Mouse (Mus musculus): Measurements from ENCODE around the gene Rbm25. TPM values are rescaled to one million over a fixed set of nuclear protein-coding genes. Genes with fewer than 3 reads are reported as not detected.
"Not testable (repeated sequence)": the region's sequence is repeated elsewhere in the genome, so short reads cannot be mapped to it uniquely, and the experiment has no call there.

Gene Rbm25
- polyA plus RNA-seq, 1 experiment = 17.6 TPM

GRCm38 (mm10) chr12:83594454-83595040 lies 36.5 kb upstream of the Rbm25 start:
- no peak for TF ChIP-seq SRF (IDR thresholded peaks at IDR 0.05; ENCODE audit: control insufficient read depth, insufficient read length, low read depth)
- TF ChIP-seq CEBPB (IDR thresholded peaks at IDR 0.05; ENCODE audit: insufficient read depth, poor library complexity, severe bottlenecking) = no peak
- Histone ChIP-seq H3K4me3 (no peak overlapping the region), H3K36me3 (ENCODE audit: control insufficient read depth, insufficient read depth) (no peaks in the 10 kb centered on the region), H3K4me2 (ENCODE audit: low read depth) (no peak overlapping the region), H3ac (ENCODE audit: control insufficient read depth, insufficient read length) (no peak overlapping the region), H3K79me2 (ENCODE audit: control insufficient read depth, insufficient read depth) (peaks cover 36% of the 10 kb centered on the region), H3K27me3 (ENCODE audit: control insufficient read depth, insufficient read depth, insufficient read length) (no peaks in the 10 kb centered on the region)

- Histone ChIP-seq H3K27me3 (ENCODE audit: control insufficient read depth, insufficient read depth, insufficient read length) (no peaks in the 10 kb centered on the region), H3K4me2 (ENCODE audit: low read depth) (peak overlapping the region; percentile 76), H3K4me3 (peak overlapping the region; percentile 52), H3K36me3 (ENCODE audit: control insufficient read depth, insufficient read depth) (no peaks in the 10 kb centered on the region), H3ac (ENCODE audit: control insufficient read depth, insufficient read length) (peak overlapping the region; percentile 36), H3K79me2 (ENCODE audit: control insufficient read depth, insufficient read depth) (peaks cover 36% of the 10 kb centered on the region)
- TF ChIP-seq MYOG (IDR thresholded peaks at IDR 0.05; ENCODE audit: control insufficient read depth in 1 of 3, insufficient read depth in 1 of 3, insufficient read length in 2 of 3, low read depth in 2 of 3) = no peak
- TF ChIP-seq TCF3 (IDR thresholded peaks at IDR 0.05; ENCODE audit: insufficient read length, low read depth) = no peak
- TF ChIP-seq MYOD1 (IDR thresholded peaks at IDR 0.05; ENCODE audit: control insufficient read depth in 1 of 3, insufficient read length in 2 of 3, low read depth in 2 of 3) = no peak
Observed at GRCm38 (mm10) chr12:83596191-83596954, 34.7 kb upstream of the Rbm25 start.

GRCm38 (mm10) chr12:83597025-83597501 lies 34.0 kb upstream of the Rbm25 start, which contains the start of gene Zfyve1:
Zfyve1 (minus strand) TSS chr12:83597222.
- H3K27me3 ChIP-seq (ENCODE audit: control insufficient read depth, insufficient read depth, insufficient read length) = no peaks in the 10 kb centered on the region
- TF ChIP-seq MAX (IDR thresholded peaks at IDR 0.05; ENCODE audit: low read depth) (no peak), POLR2A (IDR thresholded peaks at IDR 0.05; ENCODE audit: insufficient read length, low read depth) (peak; percentile 79), SRF (IDR thresholded peaks at IDR 0.05; ENCODE audit: control insufficient read depth, insufficient read length, low read depth) (peak; percentile 28), USF1 (IDR thresholded peaks at IDR 0.05; ENCODE audit: low read depth) (peak; percentile 52), POLR2AphosphoS2 (IDR thresholded peaks at IDR 0.05; ENCODE audit: insufficient read length, low read depth) (peak; percentile 57)
- no peaks in the 10 kb centered on the region for H3K36me3 ChIP-seq (ENCODE audit: control insufficient read depth, insufficient read depth)
- H3K79me2 ChIP-seq (ENCODE audit: control insufficient read depth, insufficient read depth) = peaks cover 36% of the 10 kb centered on the region
- peak within 1 kb of the TSS; percentile 36 for H3ac ChIP-seq (ENCODE audit: control insufficient read depth, insufficient read length)
- H3K4me3 ChIP-seq = peak within 1 kb of the TSS; percentile 52
- H3K4me2 ChIP-seq (ENCODE audit: low read depth) = peak within 1 kb of the TSS; percentile 85

DNA sequence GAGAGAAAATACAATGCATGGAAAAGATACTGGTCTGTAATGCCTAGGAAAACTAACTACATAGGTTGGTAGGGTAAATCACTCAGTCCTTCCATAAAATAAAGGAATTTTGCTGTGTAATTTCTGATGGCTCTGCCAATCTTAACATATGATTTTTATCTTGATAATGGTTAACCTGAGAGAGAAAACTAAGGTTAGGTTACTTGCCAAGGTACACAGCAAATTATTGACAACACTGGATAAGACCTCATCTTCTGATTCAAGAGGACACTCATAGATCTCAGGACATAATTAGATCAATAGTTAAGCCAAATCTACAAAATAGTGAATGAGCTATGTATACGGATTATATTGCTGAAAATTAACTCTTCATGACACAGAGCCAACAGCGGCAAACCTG lies 33.2 kb upstream of the Rbm25 start:
- peak overlapping the region; percentile 52 for H3K4me3 ChIP-seq
- H3K4me2 ChIP-seq (ENCODE audit: low read depth) = peak overlapping the region; percentile 85
- no peak for TF ChIP-seq MYOG (IDR thresholded peaks at IDR 0.05; ENCODE audit: control insufficient read depth in 1 of 3, insufficient read depth in 1 of 3, insufficient read length in 2 of 3, low read depth in 2 of 3)
- no peak for TF ChIP-seq USF1 (IDR thresholded peaks at IDR 0.05; ENCODE audit: low read depth)
- TF ChIP-seq POLR2A (IDR thresholded peaks at IDR 0.05; ENCODE audit: insufficient read length, low read depth) = no peak
- no peak for TF ChIP-seq MAX (IDR thresholded peaks at IDR 0.05; ENCODE audit: low read depth)
- no peak for TF ChIP-seq TCF3 (IDR thresholded peaks at IDR 0.05; ENCODE audit: insufficient read length, low read depth)
- TF ChIP-seq TCF12 (IDR thresholded peaks at IDR 0.05; ENCODE audit: insufficient read depth, poor library complexity, severe bottlenecking) = no peak
- no peak for TF ChIP-seq CEBPB (IDR thresholded peaks at IDR 0.05; ENCODE audit: insufficient read depth, poor library complexity, severe bottlenecking)
- TF ChIP-seq POLR2AphosphoS2 (IDR thresholded peaks at IDR 0.05; ENCODE audit: insufficient read length, low read depth) = no peak
- peaks cover 36% of the 10 kb centered on the region for H3K79me2 ChIP-seq (ENCODE audit: control insufficient read depth, insufficient read depth)
- no peaks in the 10 kb centered on the region for H3K27me3 ChIP-seq (ENCODE audit: control insufficient read depth, insufficient read depth, insufficient read length)
- no peak overlapping the region for H3ac ChIP-seq (ENCODE audit: control insufficient read depth, insufficient read length)
- H3K36me3 ChIP-seq (ENCODE audit: control insufficient read depth, insufficient read depth) = no peaks in the 10 kb centered on the region

DNA sequence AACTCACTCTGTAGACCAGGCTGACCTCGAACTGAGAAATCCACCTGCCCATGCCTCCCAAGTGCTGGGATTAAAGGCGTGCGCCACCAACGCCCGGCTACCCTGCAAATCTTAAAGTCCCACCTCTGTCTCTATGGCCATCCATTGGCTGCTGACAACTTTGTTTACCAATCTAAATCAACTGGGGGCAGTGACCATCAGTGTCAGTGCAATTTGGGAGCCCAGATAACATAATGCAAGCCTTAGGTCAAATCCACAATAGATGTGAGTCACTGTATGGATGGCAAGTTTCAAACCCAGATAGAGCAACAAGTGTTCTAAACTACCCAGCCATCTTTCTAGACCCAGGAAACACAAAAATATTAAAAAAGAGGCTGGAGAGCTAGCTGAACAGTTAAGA lies 28.8 kb upstream of the Rbm25 start:
- no peaks in the 10 kb centered on the region for H3K27me3 ChIP-seq (ENCODE audit: control insufficient read depth, insufficient read depth, insufficient read length)
- H3K79me2 ChIP-seq (ENCODE audit: control insufficient read depth, insufficient read depth) = no peaks in the 10 kb centered on the region
- H3K36me3 ChIP-seq (ENCODE audit: control insufficient read depth, insufficient read depth) = no peaks in the 10 kb centered on the region
- no peak overlapping the region for H3K4me3 ChIP-seq
- H3ac ChIP-seq (ENCODE audit: control insufficient read depth, insufficient read length) = no peak overlapping the region
- no peak overlapping the region for H3K4me2 ChIP-seq (ENCODE audit: low read depth)
- no peak for TF ChIP-seq REST (IDR thresholded peaks at IDR 0.05; ENCODE audit: insufficient read depth, insufficient read length)
- TF ChIP-seq MAX (IDR thresholded peaks at IDR 0.05; ENCODE audit: low read depth) = no peak
- TF ChIP-seq TCF12 (IDR thresholded peaks at IDR 0.05; ENCODE audit: insufficient read depth, poor library complexity, severe bottlenecking) = no peak
- no peak for TF ChIP-seq MYOD1 (IDR thresholded peaks at IDR 0.05; ENCODE audit: control insufficient read depth in 1 of 3, insufficient read length in 2 of 3, low read depth in 2 of 3)
- TF ChIP-seq CEBPB (IDR thresholded peaks at IDR 0.05; ENCODE audit: insufficient read depth, poor library complexity, severe bottlenecking) = no peak
- no peak for TF ChIP-seq POLR2A (IDR thresholded peaks at IDR 0.05; ENCODE audit: insufficient read length, low read depth)
- no peak for TF ChIP-seq E2F4 (IDR thresholded peaks at IDR 0.05; ENCODE audit: insufficient read depth)
- no peak for TF ChIP-seq SRF (IDR thresholded peaks at IDR 0.05; ENCODE audit: control insufficient read depth, insufficient read length, low read depth)
- TF ChIP-seq MYOG (IDR thresholded peaks at IDR 0.05; ENCODE audit: control insufficient read depth in 1 of 3, insufficient read depth in 1 of 3, insufficient read length in 2 of 3, low read depth in 2 of 3) = no peak
- no peak for TF ChIP-seq POLR2AphosphoS2 (IDR thresholded peaks at IDR 0.05; ENCODE audit: insufficient read length, low read depth)
- no peak for TF ChIP-seq USF1 (IDR thresholded peaks at IDR 0.05; ENCODE audit: low read depth)
- TF ChIP-seq TCF3 (IDR thresholded peaks at IDR 0.05; ENCODE audit: insufficient read length, low read depth) = no peak

- H3K27me3 ChIP-seq (ENCODE audit: control insufficient read depth, insufficient read depth, insufficient read length); H3K4me3 ChIP-seq; H3K4me2 ChIP-seq (ENCODE audit: low read depth); H3ac ChIP-seq (ENCODE audit: control insufficient read depth, insufficient read length); H3K36me3 ChIP-seq (ENCODE audit: control insufficient read depth, insufficient read depth); H3K79me2 ChIP-seq (ENCODE audit: control insufficient read depth, insufficient read depth): not testable (repeated sequence)
Observed at GRCm38 (mm10) chr12:83606411-83606810, 24.6 kb upstream of the Rbm25 start.

Measured in myocyte (in vitro differentiated cells).